Mouse (Mus musculus): ENCODE data around the gene Arhgap30.

The Arhgap30 gene

DNA sequence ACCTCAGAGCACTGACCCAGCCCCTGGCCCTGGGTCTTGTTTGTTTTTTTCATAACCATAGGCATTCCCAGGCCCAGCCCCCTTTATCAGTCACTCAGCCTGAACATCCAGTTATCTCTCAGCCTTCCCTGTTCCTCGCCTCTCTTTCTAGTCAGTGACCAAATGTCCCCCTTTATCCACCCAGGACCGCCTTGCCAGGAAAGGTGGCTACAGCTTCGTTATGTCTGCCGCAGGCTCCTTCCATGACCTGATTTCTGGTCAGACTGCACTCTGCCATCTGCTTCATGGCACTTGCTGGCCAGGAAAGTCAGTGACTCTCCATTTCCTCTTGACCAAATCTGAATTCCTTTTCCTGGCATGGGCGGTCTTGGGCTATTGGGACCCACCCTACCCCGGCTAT is 10.5 kb upstream of the Arhgap30 start:
- DNase-seq (ENCODE audit: low read depth): no peak

DNA sequence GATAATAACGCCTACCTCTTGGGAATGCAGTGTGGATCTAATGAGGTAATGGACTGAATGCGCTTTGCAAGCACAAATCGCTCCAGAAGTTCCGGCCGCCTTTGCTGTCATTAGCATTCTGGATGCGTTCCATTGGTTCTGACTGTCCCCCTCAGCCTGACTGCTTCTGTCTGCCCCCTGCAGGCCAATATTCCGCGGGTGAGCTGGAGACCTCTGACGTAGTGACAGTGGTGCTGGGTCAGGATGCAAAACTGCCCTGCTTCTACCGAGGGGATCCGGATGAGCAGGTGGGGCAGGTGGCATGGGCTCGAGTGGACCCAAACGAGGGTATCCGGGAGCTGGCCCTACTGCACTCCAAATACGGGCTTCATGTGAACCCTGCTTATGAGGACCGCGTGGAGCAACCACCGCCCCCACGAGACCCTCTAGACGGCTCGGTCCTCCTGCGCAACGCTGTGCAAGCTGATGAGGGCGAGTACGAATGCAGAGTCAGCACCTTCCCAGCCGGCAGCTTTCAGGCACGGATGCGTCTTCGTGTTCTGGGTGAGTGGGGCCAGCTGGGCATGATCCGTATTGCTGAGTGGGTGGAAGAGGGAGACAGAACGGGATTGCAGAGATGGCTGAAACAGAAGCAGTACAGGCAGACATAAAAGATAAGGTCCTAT is 8.7 kb upstream of the Arhgap30 start:
- peak; percentile 48 for DNase-seq (ENCODE audit: low read depth)

DNA sequence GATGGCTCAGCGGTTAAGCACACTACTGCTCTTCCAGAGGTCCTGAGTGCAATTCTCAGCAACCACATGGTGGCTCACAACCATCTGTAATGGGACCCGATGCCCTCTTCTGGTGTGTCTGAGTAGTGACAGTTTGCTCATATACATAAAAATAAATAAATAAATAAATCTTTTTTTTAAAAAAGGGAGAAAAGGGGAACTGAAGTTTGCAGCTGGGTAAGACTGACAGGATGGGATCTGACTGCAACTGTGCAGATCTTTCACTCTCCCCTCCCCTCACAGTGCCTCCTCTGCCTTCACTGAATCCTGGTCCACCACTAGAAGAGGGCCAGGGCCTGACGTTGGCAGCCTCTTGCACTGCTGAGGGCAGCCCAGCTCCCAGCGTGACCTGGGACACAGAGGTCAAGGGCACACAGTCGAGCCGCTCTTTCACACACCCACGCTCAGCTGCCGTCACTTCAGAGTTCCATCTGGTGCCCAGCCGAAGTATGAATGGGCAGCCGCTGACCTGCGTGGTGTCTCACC is 6.6 kb upstream of the Arhgap30 start:
- no peak for DNase-seq (ENCODE audit: low read depth)

DNA sequence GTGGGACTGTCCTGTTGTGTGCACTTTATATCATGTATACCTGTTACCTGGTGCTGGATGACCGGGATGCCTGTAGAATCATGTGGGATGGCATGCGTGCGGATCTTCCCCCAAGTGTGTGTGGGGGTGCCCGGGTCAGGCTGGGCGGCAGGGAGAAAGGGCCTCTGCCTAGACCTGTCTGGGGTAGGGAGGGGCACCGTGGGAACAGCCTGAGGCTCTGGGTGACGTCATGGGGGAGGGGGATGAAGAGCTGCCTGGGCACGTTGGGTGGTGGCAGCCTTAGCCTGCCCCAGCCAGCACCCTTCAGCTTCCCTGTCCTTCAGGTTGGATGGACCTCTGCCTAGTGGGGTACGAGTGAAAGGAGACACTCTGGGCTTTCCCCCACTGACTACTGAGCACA is 4.4 kb upstream of the Arhgap30 start:
- DNase-seq (ENCODE audit: low read depth): no peak

DNA sequence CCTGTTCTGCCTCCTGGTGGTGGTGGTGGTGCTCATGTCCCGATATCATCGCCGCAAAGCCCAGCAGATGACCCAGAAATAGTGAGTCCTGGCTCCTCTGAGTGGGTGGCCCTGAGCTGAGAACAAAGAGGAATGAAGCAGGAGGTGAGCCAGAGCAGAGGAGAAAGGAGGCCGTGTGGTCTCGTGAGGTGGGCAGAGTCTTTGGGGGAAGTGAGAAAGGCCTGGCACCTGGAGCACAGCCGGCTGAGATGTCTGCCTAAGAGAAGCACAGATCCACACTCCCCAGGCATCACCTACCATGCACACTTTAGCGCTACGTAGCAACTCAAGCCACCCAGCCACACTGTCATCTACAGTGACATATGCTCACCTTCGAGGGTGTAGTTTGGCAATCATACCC is 3.6 kb upstream of the Arhgap30 start:
- no peak for DNase-seq (ENCODE audit: low read depth)

DNA sequence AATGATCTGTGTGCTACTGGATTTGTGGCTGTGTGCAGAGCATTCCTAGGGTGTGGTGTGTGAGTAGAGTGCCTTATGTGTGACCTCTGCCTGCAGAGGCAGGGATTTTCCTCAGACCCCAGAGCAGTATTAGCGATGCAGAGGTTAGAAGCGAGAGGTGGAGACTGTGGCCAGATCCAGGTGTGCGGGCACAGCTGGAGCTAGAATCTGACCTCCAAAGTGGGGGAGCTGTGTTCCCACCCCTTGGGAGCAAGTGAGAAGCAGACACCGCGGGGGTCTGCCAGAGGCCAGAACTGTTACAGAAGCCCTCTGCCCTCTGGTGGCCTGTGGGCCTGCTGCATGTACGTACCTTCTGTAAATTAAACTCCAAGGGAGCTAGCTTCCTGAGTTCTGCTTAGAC is 1.7 kb upstream of the Arhgap30 start:
- DNase-seq (ENCODE audit: low read depth): no peak

DNA sequence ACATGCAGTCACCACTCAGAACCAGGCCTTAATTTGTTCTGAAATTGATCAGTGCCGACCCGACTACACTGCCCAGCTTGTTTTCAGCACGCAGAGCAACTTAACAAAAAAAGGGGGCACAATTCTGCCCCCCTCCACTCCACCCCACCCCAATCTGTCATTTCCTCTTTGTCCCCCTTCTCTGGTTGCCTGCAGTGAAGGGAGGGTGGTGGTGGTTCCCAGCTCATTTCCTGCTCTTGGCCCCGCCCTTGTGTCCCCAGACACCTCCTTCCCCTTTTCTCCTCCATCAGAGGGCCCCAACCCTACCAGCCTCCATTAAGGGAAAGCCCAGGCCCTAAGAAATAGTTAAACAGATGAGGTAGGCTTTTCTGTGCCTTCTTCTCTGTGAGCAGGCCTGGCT is 1.3 kb downstream of the Arhgap30 start:
- DNase-seq (ENCODE audit: low read depth): no peak

DNA sequence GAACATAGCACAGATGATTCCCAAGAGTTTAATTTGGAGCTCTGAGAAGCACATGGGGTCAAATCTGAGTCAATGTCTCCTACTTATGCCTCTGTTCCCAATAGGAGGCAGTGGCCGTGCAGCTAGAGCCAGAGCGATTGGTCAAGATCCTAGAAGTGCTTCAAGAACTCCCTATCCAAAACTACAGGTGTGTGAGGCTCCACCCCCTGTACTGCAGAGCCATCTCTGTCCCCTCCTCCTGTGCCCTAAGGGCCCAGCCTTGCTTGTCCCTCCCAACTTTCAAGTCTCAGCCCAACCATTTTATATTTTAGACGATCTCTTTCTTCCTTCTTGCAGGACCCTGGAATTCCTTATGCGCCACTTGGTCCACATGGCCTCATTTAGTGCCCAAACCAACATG is 13.1 kb downstream of the Arhgap30 start:
- no peak for DNase-seq (ENCODE audit: low read depth)

DNA sequence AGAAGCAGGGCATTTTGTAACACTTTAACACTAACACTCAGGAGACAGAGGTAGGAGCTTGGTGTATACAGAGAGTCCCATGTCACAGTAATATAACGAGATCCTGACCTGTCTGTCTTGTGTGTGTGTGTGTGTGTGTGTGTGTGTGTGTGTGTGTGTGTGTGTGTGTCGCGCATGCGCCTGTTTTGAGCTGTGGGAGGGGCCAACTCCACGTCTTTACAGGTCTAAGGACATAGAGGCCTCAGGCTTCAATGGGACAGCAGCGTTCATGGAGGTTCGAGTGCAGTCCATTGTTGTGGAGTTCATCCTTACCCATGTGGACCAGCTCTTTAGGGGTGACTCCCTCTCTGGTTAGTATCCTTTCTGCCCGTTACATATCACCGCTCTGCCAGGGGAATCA is 14.2 kb downstream of the Arhgap30 start:
- no peak for DNase-seq (ENCODE audit: low read depth)

DNA sequence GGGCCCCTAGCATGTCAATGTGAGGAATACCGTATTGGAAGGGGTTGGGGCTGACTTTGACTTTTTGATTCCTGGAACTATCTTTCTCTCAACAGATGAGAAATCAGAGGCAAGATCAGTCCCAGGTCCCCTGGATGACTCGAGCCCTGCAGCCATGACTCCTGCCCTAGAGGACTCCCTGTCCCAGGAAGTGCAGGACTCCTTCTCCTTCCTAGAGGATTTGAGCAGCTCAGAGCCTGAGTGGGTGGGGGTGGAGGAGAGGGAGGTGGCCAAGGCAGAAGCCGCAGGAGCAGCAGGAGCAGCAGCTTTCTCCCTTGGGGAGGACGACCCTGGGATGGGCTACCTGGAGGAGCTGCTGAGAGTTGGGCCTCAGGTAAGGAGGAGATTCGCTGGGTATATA is 18.5 kb downstream of the Arhgap30 start:
- DNase-seq (ENCODE audit: low read depth): no peak

DNA sequence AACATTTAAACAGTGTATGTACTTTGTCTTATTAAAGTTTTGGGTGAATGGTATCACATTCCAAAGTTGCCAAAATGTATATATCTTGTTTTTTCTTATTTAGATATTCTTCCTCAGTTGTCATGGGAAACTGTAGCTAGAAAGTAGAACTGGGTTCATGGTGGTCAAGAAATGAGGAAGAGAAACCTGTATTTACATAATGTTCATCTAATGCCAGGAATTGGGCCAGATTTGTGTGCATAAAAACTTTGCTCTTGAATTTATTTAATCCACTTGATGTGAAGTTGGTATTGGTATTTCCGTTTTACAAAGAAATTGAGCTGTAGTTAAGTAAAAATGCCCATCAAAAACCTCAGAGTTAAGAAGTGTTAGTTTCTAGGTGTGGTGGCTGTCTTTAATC is 21.5 kb downstream of the Arhgap30 start:
- DNase-seq (ENCODE audit: low read depth): no peak

DNA sequence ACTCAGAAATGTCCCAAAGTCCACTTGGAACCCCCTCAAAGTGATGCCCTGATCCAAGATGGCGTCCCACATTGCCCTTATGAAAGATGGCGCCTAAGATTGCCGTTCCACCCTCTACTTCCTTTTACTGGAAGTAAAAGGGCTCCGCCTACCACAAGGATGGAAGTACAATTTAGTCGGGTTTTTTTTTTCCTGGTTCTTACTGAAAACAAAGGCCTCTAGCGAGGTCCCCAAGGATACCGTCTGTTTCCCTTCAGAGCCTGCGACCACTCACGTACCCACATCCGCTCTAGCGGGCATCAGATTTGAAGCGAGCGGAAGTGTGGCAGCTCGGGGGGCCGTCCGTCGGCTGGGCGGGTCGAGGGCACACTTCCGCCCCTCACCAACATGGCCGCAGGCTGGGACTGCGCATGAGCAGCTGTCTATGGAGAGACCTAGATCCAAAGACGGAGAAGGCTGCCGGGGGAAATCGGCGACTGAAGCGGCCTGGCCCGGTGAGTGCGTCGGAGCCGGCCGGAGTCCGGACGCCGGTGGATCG is 22.3 kb downstream of the Arhgap30 start, which contains the start of gene Usf1:
Gene Usf1 (plus strand): TSS at position 367 of the 538 bp plus-strand sequence.
- peak; percentile 89 for DNase-seq (ENCODE audit: low read depth)

DNA sequence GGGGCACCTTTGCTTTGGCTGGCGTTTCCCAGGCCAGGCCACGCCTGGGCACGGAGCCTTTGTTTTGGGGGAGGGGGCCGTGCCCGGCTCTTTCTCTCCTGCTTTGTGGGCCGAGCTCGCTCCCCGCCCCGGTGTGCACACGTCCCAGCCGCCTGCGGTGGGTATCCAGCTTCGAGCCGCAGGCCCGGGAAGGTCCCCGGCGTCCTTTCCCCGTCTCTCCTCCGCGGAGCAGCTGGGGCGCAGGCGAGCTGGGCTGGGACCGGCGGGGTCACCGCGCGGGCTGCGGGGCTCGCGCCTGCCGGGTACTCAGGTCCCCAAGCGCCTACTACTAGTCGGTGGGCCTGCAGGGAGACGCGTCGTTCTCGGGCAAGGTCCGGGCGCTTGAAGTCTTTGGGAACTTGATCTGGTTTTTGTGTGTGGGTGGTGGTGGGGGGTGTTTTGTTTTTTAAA is 22.8 kb downstream of the Arhgap30 start:
- no peak for DNase-seq (ENCODE audit: low read depth)

DNA sequence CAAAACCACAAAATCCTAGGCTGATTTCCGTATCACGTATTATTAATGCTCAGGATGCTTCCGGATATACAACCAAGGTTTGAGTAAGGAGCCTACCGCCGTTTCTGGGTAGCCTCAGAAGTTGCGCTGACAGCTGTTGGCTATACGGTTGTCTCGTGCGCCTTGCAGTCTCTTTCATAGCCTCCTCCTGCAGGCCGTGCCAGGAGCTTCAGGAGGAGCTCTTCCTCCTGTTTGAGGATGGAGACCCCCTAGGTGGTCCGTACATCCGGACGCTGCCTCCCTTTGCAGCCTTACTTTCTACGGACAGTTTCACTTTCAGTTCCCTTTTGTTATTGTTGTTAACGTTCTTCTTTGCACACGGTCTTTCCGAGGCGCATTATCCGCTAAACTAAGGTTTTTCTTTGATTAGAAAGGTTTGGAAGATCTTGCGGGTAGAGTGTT is 23.3 kb downstream of the Arhgap30 start:
- DNase-seq (ENCODE audit: low read depth): no peak

DNA sequence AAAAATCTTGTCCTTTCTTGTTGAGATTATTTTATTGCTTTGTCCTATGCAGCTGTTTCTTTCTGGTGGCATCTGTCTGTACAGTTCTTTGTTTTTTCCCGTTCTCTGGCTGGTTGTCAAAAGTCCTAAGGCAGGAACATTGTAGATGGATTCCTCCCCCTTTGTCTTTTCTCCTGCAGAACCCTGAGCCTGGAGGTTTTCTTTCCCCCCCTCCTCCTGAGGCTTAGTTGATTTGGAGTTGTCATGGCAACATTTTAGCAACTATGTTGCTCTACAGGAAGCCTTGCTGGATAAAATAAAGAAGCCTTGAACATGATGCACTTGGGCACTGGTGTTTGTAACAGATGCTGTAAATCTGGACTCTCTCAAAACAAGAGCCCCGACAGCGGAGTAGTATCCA is 23.7 kb downstream of the Arhgap30 start:
- DNase-seq (ENCODE audit: low read depth): no peak

DNA sequence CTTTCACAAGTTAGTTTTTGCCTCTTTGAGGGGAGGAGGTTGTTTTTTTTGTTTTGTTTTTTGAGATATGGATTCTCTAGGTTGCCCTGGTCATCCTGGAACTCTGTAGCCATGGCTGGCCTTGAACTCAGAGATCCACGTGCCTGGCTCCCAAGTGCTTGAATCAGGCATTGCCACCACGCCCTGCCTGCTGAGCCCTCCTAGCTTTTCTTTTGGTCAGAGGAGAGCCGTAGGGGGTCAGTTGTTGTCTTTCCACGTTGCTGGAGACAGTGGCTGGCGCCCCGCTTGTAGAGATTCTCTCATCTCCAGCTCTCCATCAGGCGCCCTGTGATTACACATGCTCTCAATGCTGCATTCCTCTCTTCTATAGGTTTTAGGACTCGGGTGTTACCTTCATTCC is 24.9 kb downstream of the Arhgap30 start:
- no peak for DNase-seq (ENCODE audit: low read depth)

DNA sequence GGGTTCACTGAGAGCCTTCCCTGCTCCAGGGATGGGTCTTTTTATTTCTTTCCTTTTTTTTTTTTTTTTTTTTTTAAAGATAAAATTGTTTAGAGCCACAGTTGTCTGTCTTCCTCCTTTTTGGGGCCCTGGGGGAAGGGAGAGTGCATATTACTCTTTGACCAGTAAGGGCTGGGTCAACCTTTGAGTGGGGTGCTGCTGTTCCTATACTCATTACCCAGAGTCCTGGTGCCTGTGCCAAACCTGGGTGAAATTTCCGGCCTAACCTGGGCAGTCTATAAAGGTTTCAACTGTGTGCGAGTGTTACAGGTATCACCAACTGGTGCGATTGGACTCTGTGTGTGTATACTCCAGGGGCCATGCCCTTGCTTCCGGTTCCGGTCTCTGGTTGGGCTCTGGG is 29.9 kb downstream of the Arhgap30 start, which contains the start of gene Tstd1:
Gene Tstd1 (plus strand): TSS at position 213 of the 400 bp plus-strand sequence.
- no peak for DNase-seq (ENCODE audit: low read depth)

DNA sequence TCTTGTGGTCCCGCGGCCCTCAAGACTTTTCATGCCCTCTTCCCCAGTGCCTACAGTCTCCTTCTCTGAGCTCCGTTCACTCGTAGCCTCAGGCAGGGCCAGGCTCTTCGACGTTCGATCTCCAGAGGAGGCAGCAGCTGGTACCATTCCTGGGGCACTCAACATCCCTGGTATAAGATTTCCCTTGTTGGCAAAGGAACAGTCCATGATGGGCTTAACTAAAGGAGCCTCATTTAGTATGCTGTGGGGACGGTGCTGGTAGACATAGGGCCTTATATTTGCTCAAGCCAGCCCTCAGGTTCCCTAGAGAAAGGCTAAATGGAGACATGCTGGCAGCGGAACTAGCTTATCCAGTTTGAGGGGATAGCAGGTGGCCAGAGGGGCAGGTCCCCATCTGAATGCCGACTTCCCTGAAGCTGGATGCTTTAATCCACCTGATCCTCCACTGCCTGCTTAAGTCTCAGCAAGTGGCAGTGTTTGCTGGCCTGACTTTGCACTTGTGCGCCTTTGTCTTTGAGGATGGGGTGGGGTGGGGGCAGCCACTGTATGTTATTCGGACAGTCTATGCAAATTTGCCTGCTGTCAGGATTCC is 30.6 kb downstream of the Arhgap30 start:
- no peak for DNase-seq (ENCODE audit: low read depth)

DNA sequence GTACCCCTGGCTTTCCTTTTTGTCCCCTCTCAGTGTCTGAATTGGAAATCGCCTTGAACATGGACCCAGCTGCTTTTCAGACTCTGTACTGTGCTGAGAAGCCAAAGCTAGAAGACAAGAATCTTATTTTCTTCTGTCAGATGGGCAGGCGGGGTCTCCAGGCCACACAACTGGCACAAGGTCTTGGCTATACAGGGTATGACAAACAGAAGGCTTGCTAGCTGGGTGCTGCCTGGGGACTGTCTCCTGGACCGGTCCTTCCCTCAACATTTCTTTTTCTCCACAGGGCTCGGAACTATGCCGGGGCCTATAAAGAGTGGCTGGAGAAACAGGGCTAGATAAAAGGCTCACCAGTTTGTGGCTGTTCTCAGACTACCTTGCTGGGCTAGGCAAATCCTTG is 31.2 kb downstream of the Arhgap30 start:
- no peak for DNase-seq (ENCODE audit: low read depth)

DNA sequence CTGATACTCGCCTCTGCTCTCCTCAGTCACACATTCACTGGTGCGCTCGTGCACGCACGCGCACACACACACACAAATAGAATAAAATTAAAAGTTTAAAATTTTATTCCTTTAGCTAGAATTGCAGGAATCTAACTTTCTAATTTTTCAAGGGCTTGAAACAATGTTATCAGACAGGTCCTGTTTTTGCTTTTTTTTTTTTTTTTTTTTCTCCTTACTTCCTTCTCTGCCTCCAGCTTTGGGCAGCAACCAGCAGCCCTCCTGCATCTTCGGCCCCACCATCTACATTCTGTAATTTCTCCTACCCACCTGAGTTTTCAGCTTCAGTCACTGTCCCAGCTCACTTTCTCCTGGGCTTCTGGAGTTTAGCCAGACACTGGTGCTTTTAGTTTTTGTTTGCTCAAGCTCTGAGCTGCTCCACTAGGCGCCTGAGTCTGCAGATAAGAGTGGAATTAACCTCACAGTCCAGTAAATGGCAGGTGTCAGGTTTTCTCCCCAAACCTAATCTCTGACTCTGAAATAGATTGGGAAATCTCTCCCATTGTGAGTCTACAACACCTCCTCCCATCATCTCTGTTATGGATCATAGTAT is 33.8 kb downstream of the Arhgap30 start:
- no peak for DNase-seq (ENCODE audit: low read depth)

DNA sequence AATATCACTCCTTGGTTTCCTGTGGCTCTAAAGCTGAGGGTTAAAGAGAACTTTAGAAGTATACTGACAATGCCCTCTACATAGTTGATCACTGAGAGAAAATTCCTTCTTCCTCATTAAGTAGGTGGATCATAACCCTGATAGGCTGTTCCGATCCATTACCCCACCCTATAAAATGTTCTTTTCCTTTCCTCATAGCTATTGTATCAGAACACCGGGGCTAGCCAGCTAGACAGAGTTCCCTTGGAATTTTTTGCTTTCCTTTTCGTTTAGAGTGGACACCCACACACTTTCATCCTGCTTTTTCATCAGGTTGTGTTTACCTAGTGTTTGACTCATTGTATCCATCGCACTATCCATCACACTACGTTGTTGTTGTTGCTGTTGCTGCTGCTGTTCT is 35.9 kb downstream of the Arhgap30 start:
- no peak for DNase-seq (ENCODE audit: low read depth)

DNA sequence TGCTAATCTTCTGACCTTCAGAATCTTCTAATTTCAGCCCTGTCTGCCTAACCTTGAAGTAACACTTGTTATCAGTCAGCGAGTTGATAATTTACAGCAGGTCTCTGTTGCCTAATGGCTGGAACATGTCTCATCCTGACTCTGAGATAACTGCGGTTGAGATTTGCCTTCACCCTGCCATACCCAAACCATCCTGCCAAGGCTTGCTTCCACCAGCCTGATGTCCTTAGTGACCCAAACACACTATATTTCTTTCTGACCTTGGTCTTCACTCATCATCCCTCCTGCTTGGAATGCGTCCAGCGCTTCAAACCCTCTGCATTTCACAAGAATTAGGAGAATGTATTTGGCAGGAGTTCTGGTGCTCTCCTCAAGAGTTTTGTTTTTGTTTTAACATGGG is 36.4 kb downstream of the Arhgap30 start:
- DNase-seq (ENCODE audit: low read depth): no peak

DNA sequence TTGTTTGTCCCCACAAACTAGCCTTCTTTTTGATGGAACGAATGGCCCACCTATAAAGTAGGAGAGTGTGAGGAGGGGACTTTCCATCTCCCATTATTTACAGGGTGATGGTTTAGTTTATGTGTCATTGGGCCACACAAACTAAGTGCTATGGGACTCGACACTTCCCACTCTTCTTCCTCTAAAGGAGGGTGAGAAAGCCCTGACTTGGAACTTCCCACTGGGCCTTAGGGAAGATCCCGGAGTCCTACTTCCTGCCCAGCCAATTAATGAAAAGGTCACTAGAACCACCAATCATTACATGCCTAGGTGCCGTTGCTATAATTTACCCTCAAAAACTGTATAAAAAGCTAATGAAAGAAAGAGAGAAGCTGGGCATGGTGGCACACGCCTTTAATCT is 43.4 kb downstream of the Arhgap30 start:
- no peak for DNase-seq (ENCODE audit: low read depth)

All from c-Kit-positive CD71-positive TER-119-negative erythroid progenitor cells, embryonic 14.5 days (primary cell).